Mouse (Mus musculus) Patski (cell line): ENCODE results near the gene Ftl1. TPM values are rescaled to one million over a fixed set of nuclear protein-coding genes. Genes with fewer than 3 reads are reported as not detected.

Experiments used
- ATAC-seq: fragments of 100-300 bp; one replicate; pipeline ENCODE4 v1.8.0; 2021
- CTCF ChIA-PET: fragments of 350-600 bp; sonication (Branson Sonifier 250); formaldehyde crosslinking; loops from one replicate; lab custom pipeline; 2022; ENCODE audit warnings: inconsistent platforms; lab: Charles Lee
- POLR2A ChIA-PET: fragments of 350-600 bp; sonication (Branson Sonifier 250); formaldehyde crosslinking; loops from one replicate; lab custom pipeline; 2022; ENCODE audit warnings: antibody characterized with exemption, inconsistent platforms; lab: Charles Lee
- DNase-seq: peaks from one replicate; pipeline ENCODE4 v3.0.0-alpha.2; 2011; ENCODE audit warnings: low read depth, low spot score
- H3K27me3 ChIP-seq: fragments of 371-371 bp; one replicate; pipeline ENCODE4 v1.5.1; 2021
- CTCF ChIP-seq: fragments of 100-300 bp; IDR thresholded peaks from one replicate; pipeline ENCODE4 v1.5.1; 2021
- in situ Hi-C: fragments of 300-500 bp; cut with MboI; formaldehyde crosslinking; loops from 3 replicates; pipeline ENCODE4 v1.11.1; 2018; ENCODE audit warnings: low pct_unique_long_range_greater_than_20kb, mixed read lengths
- polyA plus RNA-seq: library from polyadenylated mRNA; unstranded; gene quantifications from one replicate; pipeline ENCODE4 v1.2.3, GENCODE M21; 2021

Ftl1 gene
- polyA plus RNA-seq, 1 experiment from 2014 or later: 15.6 TPM

GRCm38 (mm10) chr7:45456721-45457203 lies 2.9 kb downstream of the Ftl1 start:
- peak; percentile 9 for ATAC-seq
- no peak for DNase-seq
- CTCF ChIA-PET: interaction anchor here (1.9 to 3.4 kb wide), 4 partner anchors 9 to 22 kb away, joined by 6 to 11 read pairs (median 9); partner anchors contain the start of genes Bax and Gys1

GRCm38 (mm10) chr7:45455932-45456696 lies 3.6 kb downstream of the Ftl1 start:
- POLR2A ChIA-PET: interaction anchor here (0.7 to 1.4 kb wide), 5 partner anchors 9 to 69 kb away, joined by 3 to 4 read pairs (median 3); no protein-coding TSS in a partner anchor

More at GRCm38 (mm10) chr7:45456721-45457203, 2.9 kb downstream of the Ftl1 start:
- no peak for TF ChIP-seq CTCF
- in situ Hi-C loops: no loop called here
- H3K27me3 ChIP-seq: no peaks in the 10 kb centered on the region
- POLR2A ChIA-PET: interaction anchor here (0.7 to 1.7 kb wide), 6 partner anchors 9 to 69 kb away, joined by 3 to 7 read pairs (median 4); partner anchors contain the start of gene Bax

GRCm38 (mm10) chr7:45454971-45455370 lies 4.7 kb downstream of the Ftl1 start:
- DNase-seq: no peak
- POLR2A ChIA-PET: interaction anchor here (0.6 kb wide), 1 partner anchor 12 kb away, joined by 4 read pairs; the partner anchor contains the start of gene Bax
- CTCF ChIA-PET: interaction anchor here (3.4 kb wide), 1 partner anchor 21 kb away, joined by 10 read pairs; the partner anchor contains the start of gene Gys1
- no peak for TF ChIP-seq CTCF
- H3K27me3 ChIP-seq: no peaks in the 10 kb centered on the region
- in situ Hi-C loops: no loop called here
- no peak for ATAC-seq

More at GRCm38 (mm10) chr7:45455932-45456696, 3.6 kb downstream of the Ftl1 start:
- no peaks in the 10 kb centered on the region for H3K27me3 ChIP-seq
- DNase-seq (no peak), ATAC-seq (no peak)
- in situ Hi-C loops: no loop called here
- CTCF ChIA-PET: interaction anchor here (1.9 to 3.4 kb wide), 4 partner anchors 8 to 22 kb away, joined by 6 to 11 read pairs (median 9); partner anchors contain the start of genes Bax and Gys1
- no peak for TF ChIP-seq CTCF

DNA sequence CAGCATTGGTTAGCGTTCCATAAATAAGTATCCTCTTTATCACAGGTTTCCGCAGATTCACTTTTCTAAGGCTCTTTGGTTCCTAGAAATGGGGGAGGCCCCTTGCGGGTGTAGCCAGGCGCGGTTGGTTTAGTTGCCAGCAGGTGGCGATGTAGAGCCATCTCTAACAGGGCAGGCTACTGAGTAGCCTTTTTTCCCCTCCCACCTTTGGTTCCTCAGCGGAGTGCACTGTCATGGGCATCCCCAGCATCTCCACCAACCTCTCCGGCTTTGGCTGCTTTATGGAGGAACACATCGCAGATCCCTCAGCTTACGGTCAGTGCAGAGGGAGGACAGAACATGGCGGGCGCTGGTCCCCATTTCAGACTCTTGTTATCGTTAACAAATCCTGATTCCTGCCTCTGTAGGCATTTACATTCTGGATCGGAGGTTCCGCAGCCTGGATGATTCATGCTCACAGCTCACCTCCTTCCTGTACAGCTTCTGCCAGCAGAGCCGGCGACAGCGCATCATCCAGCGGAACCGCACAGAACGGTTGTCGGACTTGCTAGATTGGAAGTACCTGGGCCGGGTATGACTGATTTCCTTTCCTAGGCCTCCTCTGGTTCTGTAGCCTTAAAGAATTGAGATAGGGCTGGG lies 8.2 kb downstream of the Ftl1 start:
- no peak for TF ChIP-seq CTCF
- H3K27me3 ChIP-seq: no peaks in the 10 kb centered on the region
- CTCF ChIA-PET: interaction anchor here (0.7 to 1.4 kb wide), 5 partner anchors 8 to 108 kb away, joined by 3 to 6 read pairs (median 3); partner anchors contain the start of genes Gys1 and Ruvbl2
- ATAC-seq: no peak
- POLR2A ChIA-PET: interaction anchor here (1.3 kb wide), 1 partner anchor 15 kb away, joined by 3 read pairs; no protein-coding TSS in a partner anchor
- in situ Hi-C loops: no loop called here
- DNase-seq: no peak

GRCm38 (mm10) chr7:45449974-45450373 lies 9.7 kb downstream of the Ftl1 start:
- ATAC-seq (no peak), DNase-seq (no peak)
- H3K27me3 ChIP-seq: no peaks in the 10 kb centered on the region
- ChIA-PET POLR2A (no interaction called here), CTCF (interaction anchor here (1.2 kb wide), 1 partner anchor 15 kb away, joined by 3 read pairs; the partner anchor contains the start of gene Gys1)
- no peak for TF ChIP-seq CTCF
- in situ Hi-C loops: no loop called here

GRCm38 (mm10) chr7:45447325-45447990 lies 12.2 kb downstream of the Ftl1 start:
- no peaks in the 10 kb centered on the region for H3K27me3 ChIP-seq
- no peak for TF ChIP-seq CTCF
- ATAC-seq (no peak), DNase-seq (no peak)
- CTCF ChIA-PET: interaction anchor here (1.0 to 1.8 kb wide), 2 partner anchors 10 to 16 kb away, joined by 3 to 8 read pairs; no protein-coding TSS in a partner anchor
- in situ Hi-C loops: no loop called here
- POLR2A ChIA-PET: no interaction called here

GRCm38 (mm10) chr7:45446589-45446988 lies 13.1 kb downstream of the Ftl1 start:
- no peak for TF ChIP-seq CTCF
- DNase-seq: no peak
- CTCF ChIA-PET: no interaction called here
- H3K27me3 ChIP-seq: no peaks in the 10 kb centered on the region
- no peak for ATAC-seq
- in situ Hi-C loops: no loop called here
- POLR2A ChIA-PET: no interaction called here

DNA sequence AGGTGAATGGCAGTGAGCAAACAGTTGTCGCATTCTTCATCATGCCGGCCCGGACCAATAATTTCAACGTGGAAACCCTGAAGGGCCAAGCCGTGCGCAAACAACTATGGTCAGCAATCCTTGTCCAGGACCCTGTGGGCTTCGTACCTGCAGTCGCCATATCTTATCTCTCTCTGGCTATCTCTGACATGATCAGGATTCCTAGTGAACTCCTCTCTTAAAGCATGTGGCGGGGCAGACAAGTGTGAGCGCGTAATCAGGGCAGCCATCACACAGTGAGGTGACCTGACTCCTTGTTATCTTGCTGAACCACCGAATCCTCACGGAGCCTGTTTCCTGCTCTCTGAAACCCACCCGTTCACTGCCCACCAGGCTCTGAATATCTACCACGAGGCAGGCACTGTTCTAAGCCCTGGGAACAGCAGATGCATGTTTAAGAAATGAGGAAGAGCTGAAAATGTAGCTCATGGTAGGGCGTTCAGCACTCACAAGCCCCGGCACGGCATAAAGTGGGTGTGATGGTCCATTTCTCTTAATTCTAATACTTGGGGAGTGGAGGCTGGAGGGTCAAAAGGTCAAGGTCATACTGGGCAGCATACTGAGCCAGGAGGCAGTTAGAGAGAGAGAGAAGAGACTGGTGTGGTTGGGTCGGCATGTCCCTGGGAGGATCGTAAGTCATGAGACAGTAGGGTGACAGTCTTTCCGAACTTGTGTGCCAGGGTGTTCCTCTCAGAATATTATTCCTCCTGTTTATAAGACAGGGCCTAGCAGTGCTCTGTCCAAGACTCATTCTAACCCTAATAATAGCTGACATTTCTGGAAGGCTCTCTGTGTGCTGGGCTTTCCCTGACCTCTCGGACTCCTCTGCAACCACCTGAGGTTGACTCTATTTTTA lies 15.9 kb downstream of the Ftl1 start:
- no peak for TF ChIP-seq CTCF
- POLR2A ChIA-PET: interaction anchor here (1.3 kb wide), 1 partner anchor 13 kb away, joined by 4 read pairs; no protein-coding TSS in a partner anchor
- no peak for ATAC-seq
- in situ Hi-C loops: no loop called here
- CTCF ChIA-PET: interaction anchor here (1.3 kb wide), 1 partner anchor 8 kb away, joined by 4 read pairs; no protein-coding TSS in a partner anchor
- no peaks in the 10 kb centered on the region for H3K27me3 ChIP-seq
- DNase-seq: no peak
